Mouse (Mus musculus) liver, embryonic 16.5 days (tissue): ENCODE data around the gene Hsf3. TPM values are rescaled to one million over a fixed set of nuclear protein-coding genes. Genes with fewer than 3 reads are reported as not detected.
A peak's percentile ranks its signal among the peaks of the same experiment; 100 is the strongest.
"Not testable (repeated sequence)": the region's sequence is repeated elsewhere in the genome, so short reads cannot be mapped to it uniquely, and the experiment has no call there.

ENCODE experiments used
- ATAC-seq: fragments of 200-750 bp; cut with Nextera tagmentation; 2 replicates; pipeline ENCODE4 v1.8.0; 2017; ENCODE audit warnings: low read depth, mild to moderate bottlenecking, moderate number of reproducible peaks, moderate library complexity
- H3K27ac ChIP-seq: fragments of 300-500 bp; sonication (generic); 2 replicates; pipeline ENCODE4 v1.5.1; 2014; ENCODE audit warnings: mild to moderate bottlenecking, low read length
- H3K27me3 ChIP-seq: fragments of 300-500 bp; sonication (generic); 2 replicates; pipeline ENCODE4 v1.6.1; 2014; ENCODE audit warnings: low read depth, low read length, mixed read lengths; ENCODE audit not compliant: control insufficient read depth, insufficient read depth
- H3K36me3 ChIP-seq: fragments of 300-500 bp; sonication (generic); 2 replicates; pipeline ENCODE4 v1.6.1; 2014; ENCODE audit warnings: mild to moderate bottlenecking; ENCODE audit not compliant: control insufficient read depth, insufficient read depth
- H3K4me1 ChIP-seq: fragments of 300-500 bp; sonication (generic); 2 replicates; pipeline ENCODE4 v1.6.1; 2014; ENCODE audit warnings: low read depth, low read length, mixed read lengths; ENCODE audit not compliant: control insufficient read depth
- H3K4me2 ChIP-seq: fragments of 300-500 bp; sonication (generic); 2 replicates; pipeline ENCODE4 v1.6.1; 2014; ENCODE audit warnings: low read depth, low read length, mixed read lengths
- H3K4me3 ChIP-seq: fragments of 300-500 bp; sonication (generic); 2 replicates; pipeline ENCODE4 v1.5.1; 2014; ENCODE audit warnings: low read depth, mild to moderate bottlenecking, low read length
- H3K9ac ChIP-seq: fragments of 300-500 bp; sonication (generic); 2 replicates; pipeline ENCODE4 v1.6.1; 2014; ENCODE audit warnings: low read depth, low read length
- H3K9me3 ChIP-seq: fragments of 300-500 bp; sonication (generic); replicated peaks from 2 replicates; pipeline ENCODE4 v1.6.1; 2016; ENCODE audit warnings: low read length; ENCODE audit not compliant: control insufficient read depth
- WGBS: fragments of 180-500 bp; shearing (Covaris S2); extraction: QIAGEN DNeasy Blood & Tissue Kit; methylation state at CpG from one replicate; pipeline ENCODE4 v1.1.7; 2014; ENCODE audit not compliant: insufficient replicate concordance; 5-methylcytosine and 5-hydroxymethylcytosine counted together
- polyA plus RNA-seq: library from polyadenylated mRNA; unstranded; fragments of >200 nt; fragmentation: Nextera tagmentation; extraction: Ambion mirVana; gene quantifications from 2 replicates; pipeline ENCODE4 v1.2.1, GENCODE M21; 2015

The Hsf3 gene
- not detected in 2 replicates for polyA plus RNA-seq

GRCm38 (mm10) chrX:96456201-96456963, at the start of gene Hsf3:
Gene Hsf3 (minus strand): TSS chrX:96456294.
- H3K9ac ChIP-seq: no peak within 1 kb of the TSS
- H3K4me1 ChIP-seq: no peaks in the 10 kb centered on the region
- 26% methylated on average over 9 of the region's 9 CpGs for WGBS
- no peaks in the 10 kb centered on the region for H3K9me3 ChIP-seq
- peak within 1 kb of the TSS; percentile 28 for H3K4me3 ChIP-seq
- no peak for ATAC-seq
- no peak within 1 kb of the TSS for H3K27ac ChIP-seq
- H3K27me3 ChIP-seq: no peaks in the 10 kb centered on the region
- H3K36me3 ChIP-seq: no peaks in the 10 kb centered on the region
- H3K4me2 ChIP-seq: no peak within 1 kb of the TSS

- Histone ChIP-seq H3K27ac (no peak overlapping the region), H3K36me3 (no peaks in the 10 kb centered on the region), H3K9ac (no peak overlapping the region), H3K9me3 (no peaks in the 10 kb centered on the region), H3K4me2 (no peak overlapping the region), H3K4me1 (no peaks in the 10 kb centered on the region), H3K4me3 (no peak overlapping the region), H3K27me3 (no peaks in the 10 kb centered on the region)
- ATAC-seq: no peak
- 24% methylated on average over 1 of the region's 1 CpGs for WGBS
Observed at GRCm38 (mm10) chrX:96501580-96501979, 45.5 kb upstream of the Hsf3 start.

DNA sequence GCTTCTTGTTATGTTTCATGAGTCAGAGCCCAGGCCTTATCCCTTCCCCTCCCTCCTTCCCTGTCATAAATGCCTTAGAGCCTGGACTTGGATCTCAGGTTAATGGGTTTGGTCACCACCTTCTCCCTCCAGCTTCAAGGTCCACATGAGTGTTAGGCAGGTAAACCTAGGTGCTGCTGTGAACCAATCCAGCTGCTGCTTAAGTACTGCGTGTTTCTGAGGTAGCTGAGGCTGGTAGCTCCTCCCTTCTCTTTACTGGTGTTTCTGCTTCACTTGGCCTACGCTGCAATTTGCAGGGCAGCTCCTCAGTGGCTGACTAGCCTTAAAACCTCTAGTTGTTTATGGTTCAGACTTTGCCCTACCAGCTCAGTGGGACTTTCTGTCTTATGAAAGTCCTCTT, 945 bp downstream of the Hsf3 start, which contains the start of gene Heph:
TSS of gene Heph (plus strand) at position 211 of the 400 bp plus-strand sequence.
- 64% methylated on average over 2 of the region's 2 CpGs for WGBS
- no peak within 1 kb of the TSS for H3K9ac ChIP-seq
- H3K27me3 ChIP-seq: no peaks in the 10 kb centered on the region
- peak within 1 kb of the TSS; percentile 28; the same call in 1 of the 2 replicates for H3K4me3 ChIP-seq
- no peak within 1 kb of the TSS for H3K4me2 ChIP-seq
- ATAC-seq: no peak
- no peak within 1 kb of the TSS for H3K27ac ChIP-seq
- no peaks in the 10 kb centered on the region for H3K4me1 ChIP-seq
- H3K9me3 ChIP-seq: no peaks in the 10 kb centered on the region
- H3K36me3 ChIP-seq: no peaks in the 10 kb centered on the region

GRCm38 (mm10) chrX:96419383-96419782, 36.7 kb downstream of the Hsf3 start:
- H3K27ac ChIP-seq: no peak overlapping the region
- ATAC-seq: peak; percentile 41; the same call in 1 of the 2 replicates
- no peak overlapping the region for H3K4me3 ChIP-seq
- no peak overlapping the region for H3K4me2 ChIP-seq
- no peaks in the 10 kb centered on the region for H3K9me3 ChIP-seq
- no peaks in the 10 kb centered on the region for H3K27me3 ChIP-seq
- no peaks in the 10 kb centered on the region for H3K4me1 ChIP-seq
- no peak overlapping the region for H3K9ac ChIP-seq
- no peaks in the 10 kb centered on the region for H3K36me3 ChIP-seq

- Histone ChIP-seq H3K36me3 (no peaks in the 10 kb centered on the region), H3K9ac (no peak overlapping the region), H3K27me3 (no peaks in the 10 kb centered on the region), H3K9me3 (no peaks in the 10 kb centered on the region), H3K4me1 (no peaks in the 10 kb centered on the region), H3K4me3 (no peak overlapping the region), H3K27ac (no peak overlapping the region), H3K4me2 (no peak overlapping the region)
- WGBS: 29% methylated on average over 1 of the region's 1 CpGs
- ATAC-seq: peak; percentile 39; the same call in 1 of the 2 replicates
Observed at GRCm38 (mm10) chrX:96417733-96418132, 38.4 kb downstream of the Hsf3 start.

DNA sequence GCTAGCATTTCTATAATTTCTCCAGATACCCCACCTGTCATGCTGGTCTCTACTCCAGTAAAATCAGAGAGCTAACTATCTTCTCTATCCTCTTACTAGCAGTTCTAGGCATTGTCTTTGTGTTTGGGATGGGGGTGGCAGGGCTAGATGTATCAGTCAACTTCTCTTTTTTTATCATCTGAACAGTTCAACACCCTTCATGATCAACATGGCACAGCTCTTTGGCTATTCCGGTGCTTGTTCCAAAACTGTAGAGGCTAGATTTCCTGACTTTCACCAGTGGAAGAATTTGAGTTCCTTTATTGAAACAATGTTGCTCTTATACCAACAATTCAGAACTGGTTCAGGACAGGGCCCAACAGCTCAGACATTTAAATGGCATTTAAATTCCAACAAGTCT, 39.1 kb downstream of the Hsf3 start:
- H3K36me3 ChIP-seq: no peaks in the 10 kb centered on the region
- 63% methylated on average over 1 of the region's 1 CpGs for whole genome bisulfite sequencing
- H3K4me1 ChIP-seq: no peaks in the 10 kb centered on the region
- no peak overlapping the region for H3K27ac ChIP-seq
- ATAC-seq: no peak
- H3K4me2 ChIP-seq: no peak overlapping the region
- H3K9ac ChIP-seq: no peak overlapping the region
- no peaks in the 10 kb centered on the region for H3K27me3 ChIP-seq
- H3K4me3 ChIP-seq: no peak overlapping the region
- H3K9me3 ChIP-seq: no peaks in the 10 kb centered on the region

DNA sequence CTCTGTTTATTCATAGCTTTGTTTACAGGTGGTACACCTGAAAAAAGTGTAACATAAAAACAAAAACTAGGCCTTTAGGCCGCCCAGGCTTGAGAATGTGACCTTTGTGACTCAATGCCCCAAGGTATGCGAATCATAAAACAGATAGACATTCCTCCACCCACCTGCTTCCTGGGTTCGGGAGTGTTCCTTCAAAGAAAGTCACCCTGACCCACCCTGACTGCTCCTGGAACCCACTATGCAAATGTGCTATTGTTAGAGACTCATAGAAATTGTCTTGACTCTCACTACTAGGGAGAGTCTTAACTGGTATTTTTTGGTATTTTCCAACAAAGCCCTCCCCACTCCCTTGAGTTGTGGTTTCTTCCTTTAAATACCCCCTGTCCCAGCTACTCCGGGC, 40.7 kb downstream of the Hsf3 start:
- H3K9me3 ChIP-seq, H3K36me3 ChIP-seq, H3K27me3 ChIP-seq, H3K4me2 ChIP-seq, H3K4me1 ChIP-seq, ATAC-seq, H3K4me3 ChIP-seq, H3K27ac ChIP-seq, H3K9ac ChIP-seq: not testable (repeated sequence)
- WGBS: 51% methylated on average over 4 of the region's 4 CpGs

DNA sequence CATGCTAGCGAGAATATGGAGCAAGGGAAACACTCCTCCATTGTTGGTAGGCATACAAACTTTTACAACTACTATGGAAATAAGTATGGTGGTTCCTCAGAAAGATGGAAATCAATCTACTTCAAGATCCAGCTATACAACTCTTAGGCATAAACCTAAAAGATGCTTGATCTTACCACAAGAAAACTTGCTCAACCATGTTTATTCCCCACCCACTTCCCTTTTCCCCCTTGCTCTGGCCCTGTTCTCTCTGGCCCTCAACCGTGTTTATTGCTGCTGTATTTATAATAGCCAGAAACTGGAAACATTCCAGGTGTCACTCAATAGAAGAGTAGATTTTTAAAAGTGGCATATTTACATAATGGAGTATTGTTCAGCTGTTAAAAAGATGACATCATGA, 117.0 kb downstream of the Hsf3 start:
- no peak overlapping the region for H3K27ac ChIP-seq
- WGBS: 46% methylated on average over 2 of the region's 2 CpGs
- no peak for ATAC-seq

DNA sequence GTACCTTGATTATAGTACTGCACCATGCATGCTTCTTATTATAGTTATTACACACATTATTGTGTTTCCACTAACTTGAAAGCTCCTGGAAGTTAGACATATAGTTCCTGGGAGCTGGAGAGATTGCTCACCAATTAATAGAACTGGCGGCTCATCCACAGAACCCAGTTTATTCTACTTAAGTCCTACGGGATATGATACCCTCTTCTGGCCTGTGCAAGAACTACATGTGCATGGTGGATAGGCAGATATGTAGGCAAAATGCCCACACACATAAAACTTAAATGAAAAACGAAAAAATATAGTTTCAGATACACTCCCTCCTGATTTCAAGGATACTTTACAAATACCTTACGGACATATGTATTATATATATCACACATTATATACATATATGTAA, 126.3 kb downstream of the Hsf3 start:
- H3K27me3 ChIP-seq: no peaks in the 10 kb centered on the region
- WGBS: 37% methylated on average over 4 of the region's 4 CpGs
- ATAC-seq: no peak
- no peaks in the 10 kb centered on the region for H3K4me1 ChIP-seq
- H3K9ac ChIP-seq: no peak overlapping the region
- no peak overlapping the region for H3K4me2 ChIP-seq
- no peak overlapping the region for H3K27ac ChIP-seq
- no peaks in the 10 kb centered on the region for H3K36me3 ChIP-seq
- no peak overlapping the region for H3K4me3 ChIP-seq
- H3K9me3 ChIP-seq: no peaks in the 10 kb centered on the region

More for the DNA sequence above, 117.0 kb downstream of the Hsf3 start:
- Histone ChIP-seq H3K4me2 (no peak overlapping the region), H3K9me3 (no peaks in the 10 kb centered on the region), H3K4me3 (no peak overlapping the region), H3K36me3 (no peaks in the 10 kb centered on the region), H3K27me3 (no peaks in the 10 kb centered on the region), H3K4me1 (no peaks in the 10 kb centered on the region), H3K9ac (no peak overlapping the region)
